Mouse (Mus musculus): ENCODE results near the gene Cfap58. TPM values are rescaled to one million over a fixed set of nuclear protein-coding genes. Genes with fewer than 3 reads are reported as not detected.

Gene Cfap58
- total and polyA plus RNA-seq, 2 experiments, result not detected

DNA sequence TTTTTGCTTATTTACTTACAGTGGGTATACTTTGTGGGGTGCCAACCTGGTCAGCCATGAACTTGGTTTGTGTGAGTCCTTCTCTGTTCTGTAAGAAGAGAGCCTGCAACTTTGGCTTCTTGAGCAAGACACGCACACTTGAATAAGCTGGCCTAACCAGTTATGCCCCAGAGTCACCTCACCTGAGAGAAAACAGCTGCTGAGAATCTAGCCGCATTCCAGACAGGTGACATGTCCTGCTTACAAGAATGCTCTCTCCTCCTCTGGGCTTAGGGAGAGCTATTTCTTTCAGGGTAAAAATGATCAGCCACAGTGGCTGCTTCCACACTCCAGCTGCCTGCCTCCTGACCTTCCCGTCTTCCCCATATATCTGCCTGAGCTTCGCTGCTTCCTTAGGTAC is 8.4 kb upstream of the Cfap58 start:
- no peak overlapping the region for H3K4me3 ChIP-seq (ENCODE audit: insufficient read depth, low read depth, low read length)
- H3K36me3 ChIP-seq (ENCODE audit: control insufficient read depth, insufficient read depth, low read length), result no peaks in the 10 kb centered on the region
- H3K27me3 ChIP-seq (ENCODE audit: control insufficient read depth, insufficient read depth, low read length), result no peaks in the 10 kb centered on the region
- TF ChIP-seq CTCF (IDR thresholded peaks at IDR 0.05; ENCODE audit: low read depth, low read length), result no peak
- TF ChIP-seq POLR2A (IDR thresholded peaks at IDR 0.05; ENCODE audit: extremely low read depth, insufficient read depth, low read length), result no peak
- no peak for DNase-seq (ENCODE audit: extremely low read depth, low read depth, low spot score)
- 80% methylated on average over 4 of the region's 4 CpGs for WGBS
- H3K27ac ChIP-seq (replicated peaks; ENCODE audit: insufficient read depth, low read depth, low read length), result no peak overlapping the region
- no peaks in the 10 kb centered on the region for H3K79me2 ChIP-seq (ENCODE audit: control insufficient read depth, insufficient read depth, low read length)
- H3K9ac ChIP-seq (ENCODE audit: low read depth, low read length), result no peak overlapping the region
- no peaks in the 10 kb centered on the region for H3K4me1 ChIP-seq (ENCODE audit: control insufficient read depth, insufficient read depth, low read length)

DNA sequence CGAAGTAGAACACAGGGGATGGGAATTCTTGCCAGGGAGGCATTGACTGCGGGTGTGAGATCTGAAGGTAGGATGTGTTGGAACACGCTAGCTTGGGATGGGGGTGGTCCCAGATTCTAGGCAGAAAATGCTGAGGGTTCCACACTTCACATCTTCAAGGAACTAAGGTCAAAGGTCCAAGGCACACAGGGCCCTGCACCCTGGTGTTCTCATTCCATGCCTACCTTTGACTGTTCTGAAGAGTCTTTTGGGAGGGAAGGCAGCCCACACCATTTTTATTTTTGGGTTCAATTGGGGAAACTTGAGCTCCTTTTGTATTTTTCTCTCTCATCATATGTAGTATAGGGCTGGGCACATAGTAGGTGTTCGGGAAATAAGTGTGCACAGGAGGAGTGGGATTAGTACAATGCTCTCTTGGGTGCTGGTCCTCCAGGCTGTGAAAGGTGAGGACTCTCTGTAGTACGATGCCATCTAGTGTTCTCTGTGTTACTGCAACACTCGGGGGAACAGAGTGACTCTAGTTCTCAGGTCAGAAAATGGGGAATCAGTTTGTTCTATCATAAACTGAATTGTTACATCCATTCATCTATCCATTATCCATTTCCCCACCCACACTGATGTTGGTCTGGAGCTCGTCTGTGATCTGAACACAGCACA is 5.4 kb upstream of the Cfap58 start:
- no peak for DNase-seq (ENCODE audit: extremely low read depth, low read depth, low spot score)
- no peaks in the 10 kb centered on the region for H3K27me3 ChIP-seq (ENCODE audit: control insufficient read depth, insufficient read depth, low read length)
- H3K79me2 ChIP-seq (ENCODE audit: control insufficient read depth, insufficient read depth, low read length), result no peaks in the 10 kb centered on the region
- WGBS, result 43% methylated on average over 7 of the region's 7 CpGs
- no peak overlapping the region for H3K4me3 ChIP-seq (ENCODE audit: insufficient read depth, low read depth, low read length)
- H3K4me1 ChIP-seq (ENCODE audit: control insufficient read depth, insufficient read depth, low read length), result no peaks in the 10 kb centered on the region
- no peaks in the 10 kb centered on the region for H3K36me3 ChIP-seq (ENCODE audit: control insufficient read depth, insufficient read depth, low read length)
- H3K27ac ChIP-seq (replicated peaks; ENCODE audit: insufficient read depth, low read depth, low read length), result no peak overlapping the region
- H3K9ac ChIP-seq (ENCODE audit: low read depth, low read length), result no peak overlapping the region
- TF ChIP-seq CTCF (IDR thresholded peaks at IDR 0.05; ENCODE audit: low read depth, low read length) (peak; percentile 51), POLR2A (IDR thresholded peaks at IDR 0.05; ENCODE audit: extremely low read depth, insufficient read depth, low read length) (no peak)

DNA sequence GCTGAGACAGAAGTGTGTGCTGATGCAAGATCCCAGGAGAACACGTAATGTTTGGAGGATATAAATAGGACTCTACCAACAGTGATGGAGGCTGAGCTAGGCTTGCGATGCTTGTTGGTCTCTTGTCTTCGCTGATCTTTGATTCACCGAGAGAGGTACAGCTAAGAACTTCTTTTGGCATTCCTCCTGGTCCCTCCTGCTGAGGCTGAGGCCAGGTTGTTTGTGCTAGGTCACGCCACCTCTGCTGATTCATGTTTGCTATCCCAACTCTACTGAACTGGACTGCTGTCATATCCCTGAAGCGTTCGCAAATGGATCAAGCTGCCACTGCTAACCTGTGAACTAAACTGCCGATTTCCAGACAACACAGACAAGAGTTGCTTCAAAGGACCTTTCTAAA is 3.3 kb upstream of the Cfap58 start:
- peaks cover 3% of the 10 kb centered on the region; the same call in 1 of the 2 replicates for H3K4me1 ChIP-seq (ENCODE audit: control insufficient read depth, insufficient read depth, low read length)
- 78% methylated on average over 8 of the region's 8 CpGs for WGBS
- H3K36me3 ChIP-seq (ENCODE audit: control insufficient read depth, insufficient read depth, low read length), result no peaks in the 10 kb centered on the region
- DNase-seq (ENCODE audit: extremely low read depth, low read depth, low spot score), result peak; percentile 51
- no peak overlapping the region for H3K9ac ChIP-seq (ENCODE audit: low read depth, low read length)
- no peaks in the 10 kb centered on the region for H3K79me2 ChIP-seq (ENCODE audit: control insufficient read depth, insufficient read depth, low read length)
- TF ChIP-seq POLR2A (IDR thresholded peaks at IDR 0.05; ENCODE audit: extremely low read depth, insufficient read depth, low read length) (no peak), CTCF (IDR thresholded peaks at IDR 0.05; ENCODE audit: low read depth, low read length) (no peak)
- H3K27me3 ChIP-seq (ENCODE audit: control insufficient read depth, insufficient read depth, low read length), result no peaks in the 10 kb centered on the region; the same call in 1 of the 2 replicates
- peak overlapping the region; percentile 43; the same call in 1 of the 2 replicates for H3K27ac ChIP-seq (replicated peaks; ENCODE audit: insufficient read depth, low read depth, low read length)
- H3K4me3 ChIP-seq (ENCODE audit: insufficient read depth, low read depth, low read length), result no peak overlapping the region

DNA sequence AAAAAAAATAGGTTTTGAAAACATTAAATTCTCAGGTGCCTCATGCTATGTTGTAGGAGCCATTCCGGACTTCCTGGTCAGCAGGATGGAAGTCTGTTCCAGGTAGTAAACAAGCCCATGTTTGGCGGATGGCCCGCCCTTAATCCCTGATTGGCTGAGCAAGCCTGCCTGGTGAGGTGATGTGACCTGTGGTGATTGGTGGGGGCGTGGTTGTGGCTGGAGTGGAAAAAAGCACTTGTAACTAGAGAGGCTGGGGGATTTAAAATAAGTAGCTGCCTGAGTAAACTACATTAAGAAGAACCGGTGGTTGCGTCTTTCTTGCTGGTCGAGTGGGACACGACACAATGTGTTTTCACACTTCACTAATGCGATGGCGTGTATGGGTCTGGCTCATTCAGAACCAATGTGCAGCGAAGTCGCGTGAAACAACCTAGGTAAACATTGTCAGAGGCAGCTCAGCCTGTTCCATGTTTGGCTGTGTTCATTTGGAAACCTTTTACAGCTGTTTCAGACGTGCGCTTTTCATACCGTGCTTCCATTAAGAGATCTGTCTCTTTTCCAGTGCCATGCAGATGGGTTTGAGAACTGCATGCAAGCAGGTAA is 2.7 kb upstream of the Cfap58 start:
- no peaks in the 10 kb centered on the region for H3K79me2 ChIP-seq (ENCODE audit: control insufficient read depth, insufficient read depth, low read length)
- peak; percentile 50 for DNase-seq (ENCODE audit: extremely low read depth, low read depth, low spot score)
- H3K27ac ChIP-seq (replicated peaks; ENCODE audit: insufficient read depth, low read depth, low read length), result peak overlapping the region; percentile 55
- peaks cover under 1% of the 10 kb centered on the region; the same call in 1 of the 2 replicates for H3K27me3 ChIP-seq (ENCODE audit: control insufficient read depth, insufficient read depth, low read length)
- peaks cover 3% of the 10 kb centered on the region; the same call in 1 of the 2 replicates for H3K4me1 ChIP-seq (ENCODE audit: control insufficient read depth, insufficient read depth, low read length)
- WGBS, result 51% methylated on average over 16 of the region's 16 CpGs
- H3K9ac ChIP-seq (ENCODE audit: low read depth, low read length), result 0 out of 2 replicates have a peak overlapping the region, but pooled peaks have one; percentile 34
- no peak for TF ChIP-seq POLR2A (IDR thresholded peaks at IDR 0.05; ENCODE audit: extremely low read depth, insufficient read depth, low read length)
- peak overlapping the region; percentile 25; the same call in 1 of the 2 replicates for H3K4me3 ChIP-seq (ENCODE audit: insufficient read depth, low read depth, low read length)
- H3K36me3 ChIP-seq (ENCODE audit: control insufficient read depth, insufficient read depth, low read length), result no peaks in the 10 kb centered on the region

DNA sequence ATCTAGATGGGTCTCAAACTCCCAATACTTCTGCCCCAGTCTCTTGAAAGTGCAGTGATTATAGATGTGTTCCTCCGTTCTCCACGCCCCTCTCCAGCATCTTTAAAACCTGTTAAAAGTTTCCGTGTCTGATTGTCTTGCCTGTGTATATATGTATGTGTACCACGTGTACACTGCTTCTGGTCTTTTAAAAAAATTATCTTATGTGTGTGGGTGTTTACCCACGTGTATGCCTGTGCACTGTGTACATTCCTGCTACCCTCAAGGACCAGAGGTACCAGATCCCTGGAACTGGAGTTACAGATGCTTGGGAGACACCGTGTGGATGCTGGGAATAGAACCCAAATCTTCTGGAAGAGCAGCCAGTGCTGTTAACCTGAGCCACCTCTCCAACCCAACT is 1.9 kb upstream of the Cfap58 start:
- H3K4me3 ChIP-seq (ENCODE audit: insufficient read depth, low read depth, low read length), result no peak overlapping the region
- H3K79me2 ChIP-seq (ENCODE audit: control insufficient read depth, insufficient read depth, low read length), result no peaks in the 10 kb centered on the region
- TF ChIP-seq CTCF (IDR thresholded peaks at IDR 0.05; ENCODE audit: low read depth, low read length) (no peak), POLR2A (IDR thresholded peaks at IDR 0.05; ENCODE audit: extremely low read depth, insufficient read depth, low read length) (no peak)
- no peaks in the 10 kb centered on the region for H3K36me3 ChIP-seq (ENCODE audit: control insufficient read depth, insufficient read depth, low read length)
- DNase-seq (ENCODE audit: extremely low read depth, low read depth, low spot score), result no peak
- no peak overlapping the region for H3K27ac ChIP-seq (replicated peaks; ENCODE audit: insufficient read depth, low read depth, low read length)
- WGBS, result 78% methylated on average over 6 of the region's 6 CpGs
- peaks cover 3% of the 10 kb centered on the region; the same call in 1 of the 2 replicates for H3K4me1 ChIP-seq (ENCODE audit: control insufficient read depth, insufficient read depth, low read length)
- no peak overlapping the region for H3K9ac ChIP-seq (ENCODE audit: low read depth, low read length)
- H3K27me3 ChIP-seq (ENCODE audit: control insufficient read depth, insufficient read depth, low read length), result peaks cover 3% of the 10 kb centered on the region; the same call in 1 of the 2 replicates

DNA sequence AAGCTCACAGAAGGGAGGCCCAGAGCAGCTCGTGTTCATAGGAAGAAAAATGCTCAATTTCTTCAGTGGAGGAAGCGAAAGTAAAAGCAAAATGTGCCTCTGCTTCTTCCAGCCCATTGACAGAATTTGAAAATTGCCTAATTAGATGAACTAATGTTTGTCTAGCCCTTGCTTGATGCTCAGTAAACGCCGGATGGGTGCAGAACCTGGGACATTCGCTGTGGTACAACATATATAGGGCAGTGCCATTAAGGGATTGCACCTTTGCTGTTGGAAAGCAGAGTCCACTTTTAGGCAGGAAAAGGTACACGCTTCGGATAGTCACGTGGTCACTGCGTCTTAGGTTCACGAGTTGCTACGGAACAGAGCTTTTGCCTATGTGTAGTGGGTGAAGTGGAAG is 985 bp upstream of the Cfap58 start:
- H3K9ac ChIP-seq (ENCODE audit: low read depth, low read length), result no peak overlapping the region
- 72% methylated on average over 11 of the region's 11 CpGs for WGBS

More for the DNA sequence above, 985 bp upstream of the Cfap58 start:
- Histone ChIP-seq H3K4me1 (ENCODE audit: control insufficient read depth, insufficient read depth, low read length) (peaks cover 3% of the 10 kb centered on the region; the same call in 1 of the 2 replicates), H3K36me3 (ENCODE audit: control insufficient read depth, insufficient read depth, low read length) (no peaks in the 10 kb centered on the region), H3K27ac (replicated peaks; ENCODE audit: insufficient read depth, low read depth, low read length) (no peak overlapping the region), H3K27me3 (ENCODE audit: control insufficient read depth, insufficient read depth, low read length) (peaks cover 3% of the 10 kb centered on the region; the same call in 1 of the 2 replicates), H3K79me2 (ENCODE audit: control insufficient read depth, insufficient read depth, low read length) (no peaks in the 10 kb centered on the region), H3K4me3 (ENCODE audit: insufficient read depth, low read depth, low read length) (no peak overlapping the region)
- DNase-seq (ENCODE audit: extremely low read depth, low read depth, low spot score), result peak; percentile 12
- TF ChIP-seq POLR2A (IDR thresholded peaks at IDR 0.05; ENCODE audit: extremely low read depth, insufficient read depth, low read length) (no peak), CTCF (IDR thresholded peaks at IDR 0.05; ENCODE audit: low read depth, low read length) (no peak)
